Mouse (Mus musculus) bone marrow, adult 2 months (tissue): ENCODE measurements around the gene Il2ra.

Experiments
- CTCF ChIP-seq: fragments of 200-500 bp; IDR thresholded peaks from 2 replicates; pipeline ENCODE4 v1.5.1; 2011; ENCODE audit warnings: low read length, control low read depth; ENCODE audit not compliant: control insufficient read depth, insufficient read depth
- POLR2A ChIP-seq: fragments of 200-500 bp; IDR thresholded peaks from 2 replicates; pipeline ENCODE4 v1.6.1; 2011; ENCODE audit warnings: low read depth, mild to moderate bottlenecking, control low read depth, low read length, borderline replicate concordance; ENCODE audit not compliant: control insufficient read depth

GRCm38 (mm10) chr2:11686512-11686911 lies 43.9 kb downstream of the Il2ra start:
- no peak for TF ChIP-seq CTCF
- TF ChIP-seq POLR2A = no peak
